Mouse (Mus musculus) limb, embryonic 11.5 days (tissue): ENCODE data around the gene Uqcc2. TPM values are rescaled to one million over a fixed set of nuclear protein-coding genes. Genes with fewer than 3 reads are reported as not detected.
A peak's percentile ranks its signal among the peaks of the same experiment; 100 is the strongest.

Source experiments
- ATAC-seq: fragments of 200-750 bp; cut with Nextera tagmentation; 2 replicates; pipeline ENCODE4 v1.8.0; 2017; ENCODE audit warnings: low read depth; ENCODE audit not compliant: insufficient number of reproducible peaks, low FRiP score, low TSS enrichment
- DNase-seq: peaks from one replicate; pipeline ENCODE4 v3.0.0-alpha.2; 2015; ENCODE audit warnings: low spot score
- H3K27ac ChIP-seq: fragments of 300-500 bp; sonication (generic); replicated peaks from 2 replicates; pipeline ENCODE4 v1.5.1; 2014; ENCODE audit warnings: low read depth, mild to moderate bottlenecking, low read length
- H3K27me3 ChIP-seq: fragments of 300-500 bp; sonication (generic); 2 replicates; pipeline ENCODE4 v1.6.1; 2014; ENCODE audit warnings: mild to moderate bottlenecking, low read length, mixed read lengths; ENCODE audit not compliant: control insufficient read depth, insufficient read depth
- H3K36me3 ChIP-seq: fragments of 300-500 bp; sonication (generic); 2 replicates; pipeline ENCODE4 v1.6.1; 2014; ENCODE audit warnings: mild to moderate bottlenecking, low read length, moderate library complexity, mixed read lengths; ENCODE audit not compliant: control insufficient read depth, insufficient read depth
- H3K4me1 ChIP-seq: fragments of 300-500 bp; sonication (generic); 2 replicates; pipeline ENCODE4 v1.6.1; 2014; ENCODE audit warnings: low read length, mixed read lengths; ENCODE audit not compliant: control insufficient read depth, insufficient read depth
- H3K4me2 ChIP-seq: fragments of 300-500 bp; sonication (generic); 2 replicates; pipeline ENCODE4 v1.6.1; 2014; ENCODE audit warnings: low read depth, mild to moderate bottlenecking, moderate library complexity; ENCODE audit not compliant: severe bottlenecking
- H3K4me3 ChIP-seq: fragments of 300-500 bp; sonication (generic); 2 replicates; pipeline ENCODE4 v1.5.1; 2014; ENCODE audit warnings: low read depth, low read length
- H3K9ac ChIP-seq: fragments of 300-500 bp; sonication (generic); 2 replicates; pipeline ENCODE4 v1.6.1; 2014; ENCODE audit warnings: mild to moderate bottlenecking, low read length
- H3K9me3 ChIP-seq: fragments of 300-500 bp; sonication (generic); 2 replicates; pipeline ENCODE4 v1.6.1; 2016; ENCODE audit warnings: low read length; ENCODE audit not compliant: control insufficient read depth
- WGBS: fragments of 180-500 bp; shearing (Covaris S2); extraction: QIAGEN DNeasy Blood & Tissue Kit; methylation state at CpG from one replicate; pipeline ENCODE4 v1.1.7; 2014; 5-methylcytosine and 5-hydroxymethylcytosine counted together
- polyA plus RNA-seq: library from polyadenylated mRNA; unstranded; fragments of >200 nt; fragmentation: Nextera tagmentation; extraction: Ambion mirVana; gene quantifications from 2 replicates; pipeline ENCODE4 v1.2.1, GENCODE M21; 2014

Gene Uqcc2
- polyA plus RNA-seq, 1 experiment from 2014 or later, result 383 TPM

DNA sequence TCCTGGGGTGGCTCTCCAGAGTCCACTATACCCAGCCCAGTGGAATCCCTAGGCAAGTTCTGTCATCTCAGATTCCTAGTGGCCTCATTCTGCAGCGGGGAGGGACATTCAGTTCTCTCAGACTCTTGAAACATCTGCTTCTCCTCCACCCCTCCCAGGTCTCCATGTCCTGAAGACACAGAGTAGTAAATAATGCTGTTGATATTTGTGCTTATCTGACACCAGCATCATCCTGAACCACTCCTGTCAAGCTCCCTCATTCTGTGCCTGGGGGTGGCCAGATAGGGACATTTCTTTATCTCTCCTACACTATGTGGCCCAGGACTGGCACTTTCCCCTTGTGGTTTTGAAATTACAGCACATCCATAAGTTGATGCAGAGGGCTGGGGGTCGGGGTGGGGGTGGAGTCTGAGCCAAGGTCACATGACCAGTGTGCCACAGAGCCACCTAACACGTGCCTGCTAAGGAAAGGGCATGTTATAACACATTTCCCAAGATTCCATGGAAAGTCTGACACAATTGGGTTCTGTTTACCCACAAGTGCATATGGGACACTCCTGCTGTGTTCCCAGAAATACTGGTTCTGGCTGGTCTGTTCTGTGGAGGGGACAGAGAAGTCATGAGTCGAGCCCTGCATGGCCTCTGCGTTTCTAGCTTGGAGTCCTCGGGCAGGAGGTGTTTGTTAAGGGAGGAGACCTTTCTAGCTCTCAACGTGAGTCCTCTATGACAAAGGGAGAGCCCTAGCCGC, 19.4 kb upstream of the Uqcc2 start:
- no peak for DNase-seq
- H3K9me3 ChIP-seq, result no peaks in the 10 kb centered on the region
- H3K36me3 ChIP-seq, result no peaks in the 10 kb centered on the region
- no peak overlapping the region for H3K27ac ChIP-seq
- no peak overlapping the region for H3K9ac ChIP-seq
- H3K27me3 ChIP-seq, result no peaks in the 10 kb centered on the region
- H3K4me2 ChIP-seq, result no peak overlapping the region
- WGBS, result 73% methylated on average over 8 of the region's 8 CpGs
- no peak for ATAC-seq
- peaks cover 4% of the 10 kb centered on the region; the same call in 1 of the 2 replicates for H3K4me1 ChIP-seq
- H3K4me3 ChIP-seq, result no peak overlapping the region

DNA sequence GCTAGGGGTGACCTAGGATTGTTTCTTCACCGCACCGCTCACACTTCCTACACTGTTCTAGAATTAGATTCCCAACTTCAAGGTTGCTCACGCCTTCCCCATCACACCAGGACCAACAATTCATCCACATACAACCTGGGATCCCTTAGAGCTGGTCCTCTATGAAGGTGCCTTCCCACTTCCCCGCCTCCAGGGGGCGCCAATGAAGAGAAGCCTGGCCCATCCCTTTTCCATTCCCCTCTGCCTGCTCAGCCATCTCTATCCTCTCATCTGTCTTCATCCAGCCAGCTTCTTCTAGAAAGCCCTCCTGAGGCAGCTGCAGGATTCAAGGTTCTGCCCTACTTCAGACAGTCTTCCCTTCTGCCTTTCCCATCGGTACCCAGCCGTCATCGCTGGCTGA, 17.7 kb upstream of the Uqcc2 start:
- ATAC-seq (no peak), DNase-seq (peak; percentile 47)
- 68% methylated on average over 8 of the region's 8 CpGs for WGBS
- no peak overlapping the region for H3K27ac ChIP-seq
- H3K4me2 ChIP-seq, result no peak overlapping the region
- no peak overlapping the region for H3K9ac ChIP-seq
- H3K36me3 ChIP-seq, result no peaks in the 10 kb centered on the region
- no peaks in the 10 kb centered on the region for H3K9me3 ChIP-seq
- no peak overlapping the region for H3K4me3 ChIP-seq
- peaks cover 9% of the 10 kb centered on the region for H3K4me1 ChIP-seq
- H3K27me3 ChIP-seq, result no peaks in the 10 kb centered on the region

DNA sequence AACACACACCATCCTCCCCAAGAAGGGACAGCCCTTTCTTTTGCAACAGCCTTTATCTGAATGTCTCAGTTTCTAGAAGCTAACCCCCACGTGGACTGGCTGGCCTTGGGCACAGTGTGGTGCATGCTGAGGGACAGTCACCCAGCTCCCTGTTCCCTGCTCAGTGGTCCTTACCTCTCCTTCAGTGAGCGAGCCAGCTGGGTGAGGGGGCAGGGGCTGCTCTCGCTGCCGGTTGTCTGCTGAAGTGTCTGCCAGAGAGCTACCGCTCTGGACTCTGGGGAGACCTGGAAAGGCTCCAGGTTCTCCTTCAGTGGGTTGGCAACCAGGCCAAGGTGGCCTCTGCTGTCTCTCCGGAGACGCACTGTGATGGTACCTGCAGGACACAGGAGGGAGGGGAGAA, 17.2 kb upstream of the Uqcc2 start:
- DNase-seq (no peak), ATAC-seq (no peak)
- 81% methylated on average over 7 of the region's 7 CpGs for WGBS
- Histone ChIP-seq H3K27me3 (no peaks in the 10 kb centered on the region), H3K4me2 (no peak overlapping the region), H3K9me3 (no peaks in the 10 kb centered on the region), H3K36me3 (no peaks in the 10 kb centered on the region), H3K27ac (no peak overlapping the region), H3K4me1 (peaks cover 14% of the 10 kb centered on the region), H3K4me3 (no peak overlapping the region), H3K9ac (no peak overlapping the region)

DNA sequence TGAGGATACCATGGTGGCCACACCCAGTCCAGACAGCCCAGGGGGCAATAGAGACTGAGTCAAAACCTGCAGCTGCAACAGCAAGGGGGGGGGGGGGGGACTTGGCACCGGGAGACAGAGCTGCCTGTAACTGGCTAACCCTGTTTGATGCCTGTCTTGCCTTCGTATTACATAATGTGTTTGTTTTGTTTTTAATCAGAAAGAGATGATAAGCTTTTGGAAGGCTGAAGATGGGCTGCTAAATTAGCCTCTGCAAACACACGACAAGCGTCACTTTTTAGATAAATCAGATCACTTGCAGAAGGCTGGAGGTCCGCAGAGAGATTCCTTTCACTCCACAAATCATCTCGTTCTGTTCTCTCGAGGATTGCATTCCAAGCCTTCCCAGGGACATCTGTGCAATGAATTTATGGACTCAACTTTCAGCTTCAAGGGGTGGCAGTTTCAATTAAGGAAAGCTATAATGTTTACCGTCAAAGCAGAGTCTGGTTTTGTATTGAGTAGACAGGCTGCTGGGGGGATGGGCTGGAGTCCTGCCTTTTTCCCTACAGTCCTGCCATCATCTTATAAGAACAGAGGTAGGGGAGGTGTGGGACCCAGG, 12.7 kb upstream of the Uqcc2 start:
- 5% methylated on average over 8 of the region's 8 CpGs for WGBS
- Histone ChIP-seq H3K4me2 (no peak overlapping the region), H3K36me3 (no peaks in the 10 kb centered on the region), H3K27ac (no peak overlapping the region), H3K9me3 (no peaks in the 10 kb centered on the region), H3K27me3 (no peaks in the 10 kb centered on the region), H3K4me3 (no peak overlapping the region), H3K9ac (no peak overlapping the region), H3K4me1 (peaks cover 12% of the 10 kb centered on the region)
- DNase-seq (peak; percentile 67), ATAC-seq (no peak)

DNA sequence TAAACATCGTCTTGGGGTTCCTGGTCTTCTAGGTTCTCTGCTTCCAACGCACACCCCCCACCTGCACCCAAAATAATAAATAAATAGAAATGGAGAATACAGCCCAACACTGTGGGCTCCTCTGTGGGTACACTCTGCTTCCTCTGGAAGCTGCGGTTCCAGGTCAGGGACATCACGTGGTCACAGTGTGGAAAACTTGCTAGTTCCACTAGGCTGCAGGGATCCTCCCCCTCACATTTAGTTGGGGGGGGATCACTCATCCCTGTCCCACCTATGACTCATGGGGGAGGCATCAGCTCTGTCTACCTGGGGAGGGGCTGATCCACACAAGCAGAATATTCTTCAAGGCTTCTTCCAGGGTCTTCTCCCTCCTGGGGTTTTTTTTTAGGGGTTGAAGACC, 10.4 kb upstream of the Uqcc2 start:
- WGBS, result 70% methylated on average over 4 of the region's 4 CpGs
- no peak overlapping the region for H3K9ac ChIP-seq

DNA sequence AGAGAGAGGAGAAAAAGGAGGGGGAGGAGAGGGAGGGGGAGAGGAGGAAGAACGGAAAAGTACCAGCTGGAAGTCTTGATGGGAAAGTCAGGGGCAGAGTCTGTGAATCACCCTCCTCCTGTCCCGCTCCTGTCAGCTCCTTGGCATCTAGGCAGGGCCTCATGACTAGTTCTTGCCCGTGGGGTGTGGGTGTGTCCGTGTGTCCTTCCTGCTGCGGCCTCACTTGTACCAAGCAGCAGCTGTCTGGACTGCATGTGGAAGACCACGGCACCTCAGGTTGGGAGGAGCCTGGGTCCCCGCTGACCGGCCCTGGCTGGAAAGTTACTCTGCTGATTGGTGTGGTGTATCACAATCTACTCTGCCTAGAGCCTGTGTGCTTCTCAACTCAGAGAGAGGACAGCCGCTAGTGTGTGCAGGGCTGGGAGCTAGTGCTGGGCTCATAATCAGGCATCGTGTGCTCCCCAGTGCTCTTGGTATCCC, 8.3 kb upstream of the Uqcc2 start:
- Histone ChIP-seq H3K9me3 (no peaks in the 10 kb centered on the region), H3K36me3 (no peaks in the 10 kb centered on the region), H3K4me1 (peaks cover 15% of the 10 kb centered on the region), H3K27me3 (no peaks in the 10 kb centered on the region), H3K9ac (no peak overlapping the region), H3K27ac (no peak overlapping the region), H3K4me2 (no peak overlapping the region), H3K4me3 (no peak overlapping the region)
- DNase-seq, result no peak
- ATAC-seq, result no peak; the same call in 1 of the 2 replicates
- WGBS, result 56% methylated on average over 10 of the region's 10 CpGs

More for the DNA sequence above, 10.4 kb upstream of the Uqcc2 start:
- no peak overlapping the region for H3K27ac ChIP-seq
- peaks cover 16% of the 10 kb centered on the region for H3K4me1 ChIP-seq
- ATAC-seq, result no peak
- H3K36me3 ChIP-seq, result no peaks in the 10 kb centered on the region
- H3K9me3 ChIP-seq, result no peaks in the 10 kb centered on the region
- H3K4me2 ChIP-seq, result no peak overlapping the region
- H3K27me3 ChIP-seq, result no peaks in the 10 kb centered on the region
- DNase-seq, result no peak
- H3K4me3 ChIP-seq, result no peak overlapping the region

DNA sequence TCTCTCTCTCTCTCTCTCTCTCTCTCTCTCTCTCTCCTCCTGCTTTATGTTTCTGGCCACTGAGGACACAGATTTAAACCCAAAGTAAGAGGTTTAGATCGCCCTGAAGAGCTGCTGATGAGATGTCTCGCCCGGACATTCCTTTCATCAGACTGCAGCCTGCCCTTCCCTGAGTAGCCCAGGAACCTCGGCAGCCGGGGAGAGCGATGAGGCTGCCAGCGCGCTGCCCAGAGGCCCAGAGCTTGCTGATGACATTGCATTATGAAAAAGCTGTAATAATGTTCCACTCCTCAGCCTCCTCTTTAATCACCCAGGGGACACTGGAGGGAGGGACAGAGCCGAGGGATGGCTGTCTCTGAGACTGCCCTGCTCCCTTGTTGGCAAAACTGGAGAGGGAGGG, 6.5 kb upstream of the Uqcc2 start:
- H3K27ac ChIP-seq, result no peak overlapping the region
- H3K27me3 ChIP-seq, result no peaks in the 10 kb centered on the region
- no peak overlapping the region for H3K9ac ChIP-seq
- no peak for DNase-seq
- no peaks in the 10 kb centered on the region for H3K9me3 ChIP-seq
- 65% methylated on average over 9 of the region's 9 CpGs for WGBS
- H3K4me1 ChIP-seq, result peaks cover 4% of the 10 kb centered on the region; the same call in 1 of the 2 replicates
- H3K36me3 ChIP-seq, result no peaks in the 10 kb centered on the region
- no peak overlapping the region for H3K4me3 ChIP-seq
- no peak overlapping the region for H3K4me2 ChIP-seq
- ATAC-seq, result no peak

DNA sequence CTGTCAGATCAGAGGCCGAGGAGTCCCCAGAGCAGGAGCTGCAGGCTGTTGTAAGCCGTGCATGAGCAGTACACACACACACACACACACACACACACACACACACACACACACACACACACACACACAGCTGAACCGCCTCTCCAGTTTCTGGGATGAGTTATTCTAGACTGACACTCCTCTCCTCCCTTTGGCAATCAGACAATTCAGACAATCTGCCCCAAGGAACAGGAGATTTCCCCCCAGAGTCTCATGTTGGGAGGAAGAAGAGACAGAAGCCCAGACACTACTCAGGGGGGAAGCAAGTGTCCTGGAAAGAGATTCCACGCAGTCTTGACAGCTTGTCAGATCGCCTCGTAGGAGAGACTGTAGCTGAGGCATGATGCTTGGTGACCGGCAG, 5.6 kb upstream of the Uqcc2 start:
- Histone ChIP-seq H3K4me2 (no peak overlapping the region), H3K4me3 (no peak overlapping the region), H3K27ac (no peak overlapping the region), H3K4me1 (peaks cover 4% of the 10 kb centered on the region; the same call in 1 of the 2 replicates), H3K9ac (no peak overlapping the region), H3K9me3 (no peaks in the 10 kb centered on the region), H3K27me3 (no peaks in the 10 kb centered on the region), H3K36me3 (no peaks in the 10 kb centered on the region)
- ATAC-seq (no peak), DNase-seq (no peak)
- 65% methylated on average over 7 of the region's 7 CpGs for WGBS
